Mouse (Mus musculus) liver, adult (tissue): Measurements from ENCODE around the gene Inpp5a.

Experiments used
- GATA4 ChIP-seq: IDR thresholded peaks from 2 replicates; pipeline ENCODE4 v1.6.1; 2014; ENCODE audit warnings: mild to moderate bottlenecking, low read length; ENCODE audit not compliant: insufficient replicate concordance

Inpp5a gene

DNA sequence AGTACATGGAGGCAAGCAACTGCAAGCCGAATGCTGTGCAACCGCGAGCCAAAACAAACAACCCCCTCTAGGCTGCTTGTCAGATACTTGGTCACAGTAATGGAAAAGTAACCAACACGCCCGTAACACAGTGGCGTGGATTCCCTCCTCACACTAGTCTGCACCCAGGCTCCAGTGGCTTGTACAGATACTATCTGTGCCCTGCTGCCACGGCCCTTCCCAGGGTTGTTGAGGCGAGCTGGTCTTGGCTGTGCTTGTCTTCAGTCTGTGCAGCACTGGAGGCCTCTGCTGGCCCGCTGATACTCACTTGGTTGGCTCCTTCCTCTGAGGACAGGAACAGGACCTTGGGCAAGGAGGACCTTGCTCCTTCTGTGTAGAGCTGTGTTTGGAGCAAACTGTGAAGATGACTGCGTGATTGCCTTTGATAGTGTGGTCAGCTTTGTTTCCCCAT, 52.9 kb downstream of the Inpp5a start:
- TF ChIP-seq GATA4 = no peak; the same call in 1 of the 2 replicates

GRCm38 (mm10) chr7:139445621-139446020, 56.7 kb downstream of the Inpp5a start:
- no peak for TF ChIP-seq GATA4

GRCm38 (mm10) chr7:139447381-139447780, 58.5 kb downstream of the Inpp5a start:
- no peak for TF ChIP-seq GATA4

- no peak for TF ChIP-seq GATA4
Measured at GRCm38 (mm10) chr7:139450186-139450998, 61.5 kb downstream of the Inpp5a start.

DNA sequence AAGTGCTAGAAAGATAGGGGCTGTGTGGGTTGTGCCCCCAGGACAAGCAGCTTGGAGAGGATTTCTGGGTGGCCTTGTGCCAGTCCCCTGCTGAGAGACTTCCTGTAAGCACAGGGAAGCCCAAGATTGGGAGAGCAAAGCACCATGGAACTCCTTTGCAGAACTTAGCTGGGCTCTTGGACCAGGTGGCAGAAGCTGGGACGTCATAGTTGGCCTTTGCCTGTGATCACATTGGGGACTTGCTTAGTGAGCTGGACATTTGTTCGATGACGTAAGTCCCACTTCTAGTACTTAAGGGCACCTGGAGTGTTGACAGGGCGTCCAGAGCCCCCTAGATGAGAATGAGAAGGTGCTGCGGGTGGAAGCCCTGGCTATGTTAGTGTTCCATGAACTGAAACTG, 62.8 kb downstream of the Inpp5a start:
- no peak for TF ChIP-seq GATA4

- TF ChIP-seq GATA4 = no peak
Measured at GRCm38 (mm10) chr7:139452199-139452598, 63.3 kb downstream of the Inpp5a start.

- no peak for TF ChIP-seq GATA4
Measured at GRCm38 (mm10) chr7:139453198-139453597, 64.3 kb downstream of the Inpp5a start.

- TF ChIP-seq GATA4 = no peak
Measured at GRCm38 (mm10) chr7:139454285-139454684, 65.4 kb downstream of the Inpp5a start.

DNA sequence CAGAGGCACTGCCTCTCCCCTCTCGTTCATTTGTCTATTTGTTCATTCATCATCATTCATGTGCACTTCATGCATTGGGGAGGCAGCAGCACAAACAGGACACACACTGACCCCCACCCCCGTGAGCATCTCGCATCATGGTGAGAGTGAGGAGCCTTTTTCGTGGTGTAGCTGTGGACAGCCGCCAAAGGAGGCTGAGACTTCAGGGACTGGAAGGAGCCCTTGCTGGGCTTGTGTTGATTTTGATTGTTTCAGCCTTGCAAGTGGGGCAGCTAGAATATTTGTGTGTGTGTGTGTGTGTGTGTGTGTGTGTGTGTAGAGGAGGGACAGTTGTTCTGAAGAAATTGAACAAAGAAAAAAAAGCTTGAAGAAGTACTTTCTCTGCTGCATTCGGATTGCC, 67.8 kb downstream of the Inpp5a start:
- TF ChIP-seq GATA4 = no peak

- no peak for TF ChIP-seq GATA4
Measured at GRCm38 (mm10) chr7:139461344-139461743, 72.4 kb downstream of the Inpp5a start.

DNA sequence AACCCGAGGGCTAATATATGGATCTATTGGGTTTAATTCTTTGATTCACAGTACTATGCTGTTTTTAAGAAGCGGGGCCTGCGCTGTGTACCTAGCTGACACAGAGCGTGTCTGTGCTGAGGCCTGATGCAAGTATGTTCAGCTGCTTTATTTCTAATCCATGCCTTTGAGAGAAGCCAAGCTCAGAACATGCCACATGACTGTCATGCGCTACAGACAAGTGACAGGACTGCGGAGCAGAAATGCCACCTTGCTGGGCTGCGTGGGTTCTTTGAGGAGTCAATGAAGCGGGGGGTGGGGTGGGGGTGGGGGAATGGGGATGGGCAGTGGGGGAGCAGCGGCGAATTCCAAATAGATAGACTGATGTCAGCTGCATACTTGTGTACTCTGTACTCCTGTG, 73.2 kb downstream of the Inpp5a start:
- TF ChIP-seq GATA4 = no peak

GRCm38 (mm10) chr7:139465538-139465937, 76.6 kb downstream of the Inpp5a start:
- TF ChIP-seq GATA4 = no peak

- TF ChIP-seq GATA4 = no peak
Measured at GRCm38 (mm10) chr7:139466484-139467176, 77.7 kb downstream of the Inpp5a start.

DNA sequence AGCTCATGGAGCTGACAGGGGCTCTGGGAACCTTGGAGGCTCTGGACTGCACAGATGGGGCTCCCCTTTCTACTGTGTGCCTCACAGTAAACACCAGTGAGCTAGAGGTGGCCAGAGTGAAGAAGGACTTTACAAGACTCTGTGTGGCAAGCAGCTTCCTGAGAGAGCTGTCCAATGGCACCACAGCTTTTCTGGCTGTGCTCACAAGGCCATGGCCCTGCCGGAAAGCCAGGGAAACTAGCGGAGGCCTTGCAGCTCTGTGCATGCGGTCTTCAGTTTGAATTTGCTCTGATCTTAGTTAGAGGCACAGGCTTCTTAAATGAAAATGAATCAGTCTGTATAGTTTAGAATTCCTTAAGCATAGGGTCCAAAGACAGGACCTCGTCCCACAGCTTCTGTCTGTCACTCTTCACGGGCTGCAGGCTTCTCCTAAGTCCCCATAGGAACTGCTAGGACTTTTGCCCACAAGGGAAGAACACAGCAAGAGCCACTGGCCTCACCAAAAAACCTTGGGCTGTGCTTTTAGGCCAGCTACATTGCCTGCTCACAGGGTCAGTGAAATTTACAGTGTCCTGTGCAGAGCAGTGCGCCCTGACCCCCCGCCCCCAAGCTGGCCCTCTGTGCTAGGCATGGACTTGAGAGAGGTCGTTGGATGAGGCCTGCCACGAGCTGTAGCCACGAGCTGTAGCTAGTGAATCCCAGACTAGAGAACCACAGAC, 78.4 kb downstream of the Inpp5a start:
- no peak for TF ChIP-seq GATA4

- TF ChIP-seq GATA4 = no peak
Measured at GRCm38 (mm10) chr7:139467896-139468279, 79.0 kb downstream of the Inpp5a start.

DNA sequence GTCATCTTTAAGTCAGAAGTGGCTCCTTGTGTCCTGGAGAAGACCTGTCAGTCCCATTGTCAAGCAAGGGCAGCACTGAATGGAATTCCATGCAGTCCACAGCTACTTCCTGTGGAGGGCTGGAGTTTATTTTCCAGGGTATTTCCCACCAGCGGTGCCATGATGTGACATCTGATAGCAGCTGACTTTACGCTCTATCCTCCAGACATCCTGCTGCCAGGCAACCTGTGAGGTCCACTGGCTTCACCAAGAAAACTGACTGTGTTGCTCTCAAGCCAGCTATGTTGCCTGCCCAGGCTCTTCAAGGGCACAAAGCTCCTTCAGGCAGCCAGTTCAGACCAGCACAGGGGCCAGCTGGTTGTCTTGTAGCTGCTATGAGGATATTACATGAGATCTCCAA, 79.5 kb downstream of the Inpp5a start:
- TF ChIP-seq GATA4 = no peak
